Mouse (Mus musculus): ENCODE measurements around the gene Ap2s1.

- TF ChIP-seq POLR2A (IDR thresholded peaks at IDR 0.05; ENCODE audit: extremely low read depth, insufficient read depth, low read length) (peak; percentile 70), CTCF (IDR thresholded peaks at IDR 0.05; ENCODE audit: extremely low read depth, insufficient read depth, low read length) (no peak)
These were observed 42.8 kb downstream of the Ap2s1 start, which contains the start of gene Slc1a5 for GRCm38 (mm10) chr7:16780825-16781554.

Data from cortical plate, adult 2 months (tissue).